Mouse (Mus musculus): ENCODE results near the gene Boc. TPM values are rescaled to one million over a fixed set of nuclear protein-coding genes. Genes with fewer than 3 reads are reported as not detected.

The Boc gene
- polyA plus RNA-seq, 1 experiment from 2014 or later, result 3.1 TPM

- no peak overlapping the region for H3K27ac ChIP-seq (ENCODE audit: low read depth, low read length)
- ATAC-seq, result no peak
- no peak overlapping the region for H3K9ac ChIP-seq (ENCODE audit: low read depth, low read length)
- H3K4me2 ChIP-seq (replicated peaks; ENCODE audit: low read depth), result no peak overlapping the region
- no peaks in the 10 kb centered on the region for H3K9me3 ChIP-seq (ENCODE audit: control insufficient read depth)
- no peak for TF ChIP-seq CTCF (IDR thresholded peaks at IDR 0.05; ENCODE audit: low read depth)
- WGBS, result 75% methylated on average over 9 of the region's 9 CpGs
- H3K4me3 ChIP-seq (ENCODE audit: low read depth, low read length), result no peak overlapping the region
- no peaks in the 10 kb centered on the region for H3K4me1 ChIP-seq (replicated peaks; ENCODE audit: control insufficient read depth, insufficient read depth, low read length)
- no peaks in the 10 kb centered on the region for H3K36me3 ChIP-seq (ENCODE audit: control insufficient read depth, insufficient read depth)
- H3K27me3 ChIP-seq (replicated peaks; ENCODE audit: control insufficient read depth, insufficient read depth, low read length), result no peaks in the 10 kb centered on the region
Observed at GRCm38 (mm10) chr16:44555791-44556709, 2.6 kb downstream of the Boc start.

GRCm38 (mm10) chr16:44553861-44554260, 4.8 kb downstream of the Boc start:
- ATAC-seq, result no peak
- Histone ChIP-seq H3K9ac (ENCODE audit: low read depth, low read length) (no peak overlapping the region), H3K36me3 (ENCODE audit: control insufficient read depth, insufficient read depth) (no peaks in the 10 kb centered on the region), H3K4me3 (ENCODE audit: low read depth, low read length) (no peak overlapping the region), H3K4me2 (replicated peaks; ENCODE audit: low read depth) (no peak overlapping the region), H3K27me3 (replicated peaks; ENCODE audit: control insufficient read depth, insufficient read depth, low read length) (no peaks in the 10 kb centered on the region), H3K9me3 (ENCODE audit: control insufficient read depth) (no peaks in the 10 kb centered on the region), H3K27ac (ENCODE audit: low read depth, low read length) (no peak overlapping the region), H3K4me1 (replicated peaks; ENCODE audit: control insufficient read depth, insufficient read depth, low read length) (no peaks in the 10 kb centered on the region)
- TF ChIP-seq CTCF (IDR thresholded peaks at IDR 0.05; ENCODE audit: low read depth), result no peak
- 79% methylated on average over 8 of the region's 8 CpGs for WGBS

GRCm38 (mm10) chr16:44552726-44553125, 6.0 kb downstream of the Boc start:
- WGBS, result 89% methylated on average over 5 of the region's 5 CpGs
- no peak for ATAC-seq
- no peaks in the 10 kb centered on the region for H3K36me3 ChIP-seq (ENCODE audit: control insufficient read depth, insufficient read depth)
- TF ChIP-seq CTCF (IDR thresholded peaks at IDR 0.05; ENCODE audit: low read depth), result no peak
- no peak overlapping the region for H3K27ac ChIP-seq (ENCODE audit: low read depth, low read length)
- no peak overlapping the region for H3K9ac ChIP-seq (ENCODE audit: low read depth, low read length)
- no peak overlapping the region for H3K4me2 ChIP-seq (replicated peaks; ENCODE audit: low read depth)
- no peaks in the 10 kb centered on the region for H3K4me1 ChIP-seq (replicated peaks; ENCODE audit: control insufficient read depth, insufficient read depth, low read length)
- H3K4me3 ChIP-seq (ENCODE audit: low read depth, low read length), result no peak overlapping the region
- H3K27me3 ChIP-seq (replicated peaks; ENCODE audit: control insufficient read depth, insufficient read depth, low read length), result no peaks in the 10 kb centered on the region
- H3K9me3 ChIP-seq (ENCODE audit: control insufficient read depth), result no peaks in the 10 kb centered on the region

GRCm38 (mm10) chr16:44552036-44552435, 6.7 kb downstream of the Boc start:
- ATAC-seq, result no peak

GRCm38 (mm10) chr16:44551491-44551890, 7.2 kb downstream of the Boc start:
- Histone ChIP-seq H3K4me2 (replicated peaks; ENCODE audit: low read depth) (no peak overlapping the region), H3K9me3 (ENCODE audit: control insufficient read depth) (no peaks in the 10 kb centered on the region), H3K27ac (ENCODE audit: low read depth, low read length) (no peak overlapping the region), H3K4me1 (replicated peaks; ENCODE audit: control insufficient read depth, insufficient read depth, low read length) (no peaks in the 10 kb centered on the region), H3K9ac (ENCODE audit: low read depth, low read length) (no peak overlapping the region), H3K27me3 (replicated peaks; ENCODE audit: control insufficient read depth, insufficient read depth, low read length) (no peaks in the 10 kb centered on the region), H3K36me3 (ENCODE audit: control insufficient read depth, insufficient read depth) (no peaks in the 10 kb centered on the region), H3K4me3 (ENCODE audit: low read depth, low read length) (no peak overlapping the region)
- WGBS, result 53% methylated on average over 5 of the region's 5 CpGs
- TF ChIP-seq CTCF (IDR thresholded peaks at IDR 0.05; ENCODE audit: low read depth), result no peak
- ATAC-seq, result no peak

More at GRCm38 (mm10) chr16:44552036-44552435, 6.7 kb downstream of the Boc start:
- Histone ChIP-seq H3K36me3 (ENCODE audit: control insufficient read depth, insufficient read depth) (no peaks in the 10 kb centered on the region), H3K4me3 (ENCODE audit: low read depth, low read length) (no peak overlapping the region), H3K4me1 (replicated peaks; ENCODE audit: control insufficient read depth, insufficient read depth, low read length) (no peaks in the 10 kb centered on the region), H3K4me2 (replicated peaks; ENCODE audit: low read depth) (no peak overlapping the region), H3K27ac (ENCODE audit: low read depth, low read length) (no peak overlapping the region), H3K27me3 (replicated peaks; ENCODE audit: control insufficient read depth, insufficient read depth, low read length) (no peaks in the 10 kb centered on the region), H3K9me3 (ENCODE audit: control insufficient read depth) (no peaks in the 10 kb centered on the region), H3K9ac (ENCODE audit: low read depth, low read length) (no peak overlapping the region)
- WGBS, result 80% methylated on average over 2 of the region's 2 CpGs
- no peak for TF ChIP-seq CTCF (IDR thresholded peaks at IDR 0.05; ENCODE audit: low read depth)

- H3K4me2 ChIP-seq (replicated peaks; ENCODE audit: low read depth), result no peak overlapping the region
Observed at GRCm38 (mm10) chr16:44550843-44551242, 7.9 kb downstream of the Boc start.

More at GRCm38 (mm10) chr16:44550843-44551242, 7.9 kb downstream of the Boc start:
- no peak overlapping the region for H3K9ac ChIP-seq (ENCODE audit: low read depth, low read length)
- H3K4me3 ChIP-seq (ENCODE audit: low read depth, low read length), result no peak overlapping the region
- no peak for ATAC-seq
- 32% methylated on average over 5 of the region's 5 CpGs for WGBS
- H3K27me3 ChIP-seq (replicated peaks; ENCODE audit: control insufficient read depth, insufficient read depth, low read length), result no peaks in the 10 kb centered on the region
- no peaks in the 10 kb centered on the region for H3K36me3 ChIP-seq (ENCODE audit: control insufficient read depth, insufficient read depth)
- no peak overlapping the region for H3K27ac ChIP-seq (ENCODE audit: low read depth, low read length)
- H3K4me1 ChIP-seq (replicated peaks; ENCODE audit: control insufficient read depth, insufficient read depth, low read length), result no peaks in the 10 kb centered on the region
- no peak for TF ChIP-seq CTCF (IDR thresholded peaks at IDR 0.05; ENCODE audit: low read depth)
- no peaks in the 10 kb centered on the region for H3K9me3 ChIP-seq (ENCODE audit: control insufficient read depth)
